Mouse (Mus musculus): ENCODE measurements around the gene Apopt1. TPM values are rescaled to one million over a fixed set of nuclear protein-coding genes. Genes with fewer than 3 reads are reported as not detected.

The Apopt1 gene
- 57.8 and 61.4 TPM in 2 replicates for polyA plus RNA-seq (2015; fragmentation: Nextera tagmentation; extraction: Ambion mirVana)

- Histone ChIP-seq H3K9ac (ENCODE audit: low read depth, low read length) (peak within 1 kb of the TSS; percentile 96), H3K36me3 (ENCODE audit: insufficient read depth, low read length) (peaks cover 21% of the 10 kb centered on the region), H3K27ac (peak within 1 kb of the TSS; percentile 85), H3K27me3 (ENCODE audit: insufficient read depth, low read length) (no peaks in the 10 kb centered on the region), H3K9me3 (replicated peaks; ENCODE audit: low read length) (no peaks in the 10 kb centered on the region), H3K4me3 (replicated peaks; ENCODE audit: low read depth, low read length) (peak within 1 kb of the TSS; percentile 97), H3K4me2 (ENCODE audit: low read length) (peak within 1 kb of the TSS; percentile 84), H3K4me1 (replicated peaks; ENCODE audit: insufficient read depth, low read length) (peaks cover 13% of the 10 kb centered on the region)
- ATAC-seq (replicated peaks; ENCODE audit: low FRiP score, low read depth) (peak; percentile 93), DNase-seq (ENCODE audit: low spot score) (peak; percentile 97)
- peak; percentile 33; the same call in 1 of the 2 replicates for TF ChIP-seq CTCF (IDR thresholded peaks at IDR 0.05; ENCODE audit: low read depth)
- under 1% methylated on average over 69 of the region's 86 CpGs for WGBS
These were observed at the start of gene Apopt1, which contains the start of gene Bag5 for GRCm38 (mm10) chr12:111713004-111713651. Gene Apopt1, plus strand, starts transcription at chr12:111713261. Gene Bag5, minus strand, starts transcription at chr12:111713257.

DNA sequence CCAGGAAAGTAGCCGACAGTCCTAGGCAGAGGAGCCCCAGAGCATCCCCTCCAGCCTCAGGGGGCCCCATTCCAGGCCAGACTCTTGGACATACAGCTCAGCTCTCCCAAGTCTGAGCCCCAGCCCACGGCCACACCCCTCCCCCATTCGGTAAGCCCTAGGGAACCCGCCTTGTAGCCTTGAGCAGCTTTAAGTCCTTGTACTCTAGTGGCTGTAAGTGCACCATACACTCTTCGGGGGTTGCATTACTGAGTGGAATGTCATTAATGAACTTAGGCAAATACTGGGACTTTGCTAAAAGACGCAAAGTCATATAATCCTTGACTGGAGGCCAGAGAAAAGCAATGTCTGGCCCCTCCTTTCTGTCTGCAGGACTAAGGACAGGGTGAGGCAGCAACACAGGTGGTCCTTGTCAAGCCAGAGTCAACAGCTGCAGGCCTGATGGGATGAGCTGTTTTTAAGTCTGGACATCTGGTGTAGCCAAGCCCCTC lies 48.9 kb upstream of the Apopt1 start:
- 0 out of 2 replicates have a peak, but pooled peaks cover 3% of the 10 kb centered on the region for H3K36me3 ChIP-seq (ENCODE audit: insufficient read depth, low read length)
- H3K4me3 ChIP-seq (replicated peaks; ENCODE audit: low read depth, low read length): no peak overlapping the region
- no peak; the same call in 1 of the 2 replicates for TF ChIP-seq CTCF (IDR thresholded peaks at IDR 0.05; ENCODE audit: low read depth)
- ATAC-seq (replicated peaks; ENCODE audit: low FRiP score, low read depth) (peak; percentile 53), DNase-seq (ENCODE audit: low spot score) (peak; percentile 90)
- no peaks in the 10 kb centered on the region for H3K27me3 ChIP-seq (ENCODE audit: insufficient read depth, low read length)
- H3K27ac ChIP-seq: peak overlapping the region; percentile 81
- no peak overlapping the region for H3K9ac ChIP-seq (ENCODE audit: low read depth, low read length)
- no peaks in the 10 kb centered on the region for H3K9me3 ChIP-seq (replicated peaks; ENCODE audit: low read length)
- peaks cover 14% of the 10 kb centered on the region for H3K4me1 ChIP-seq (replicated peaks; ENCODE audit: insufficient read depth, low read length)
- peak overlapping the region; percentile 17; the same call in 1 of the 2 replicates for H3K4me2 ChIP-seq (ENCODE audit: low read length)
- WGBS: 21% methylated on average over 6 of the region's 6 CpGs

- Histone ChIP-seq H3K9ac (ENCODE audit: low read depth, low read length) (no peak overlapping the region), H3K4me3 (replicated peaks; ENCODE audit: low read depth, low read length) (no peak overlapping the region), H3K9me3 (replicated peaks; ENCODE audit: low read length) (no peaks in the 10 kb centered on the region), H3K36me3 (ENCODE audit: insufficient read depth, low read length) (0 out of 2 replicates have a peak, but pooled peaks cover 1% of the 10 kb centered on the region), H3K4me2 (ENCODE audit: low read length) (no peak overlapping the region), H3K27me3 (ENCODE audit: insufficient read depth, low read length) (peaks cover 2% of the 10 kb centered on the region; the same call in 1 of the 2 replicates), H3K4me1 (replicated peaks; ENCODE audit: insufficient read depth, low read length) (peaks cover 17% of the 10 kb centered on the region), H3K27ac (0 out of 2 replicates have a peak overlapping the region, but pooled peaks have one; percentile 31)
- no peak for TF ChIP-seq CTCF (IDR thresholded peaks at IDR 0.05; ENCODE audit: low read depth)
- DNase-seq (ENCODE audit: low spot score) (no peak), ATAC-seq (replicated peaks; ENCODE audit: low FRiP score, low read depth) (no peak)
- WGBS: 74% methylated on average over 13 of the region's 13 CpGs
These were observed 47.8 kb upstream of the Apopt1 start for GRCm38 (mm10) chr12:111665041-111665880.

DNA sequence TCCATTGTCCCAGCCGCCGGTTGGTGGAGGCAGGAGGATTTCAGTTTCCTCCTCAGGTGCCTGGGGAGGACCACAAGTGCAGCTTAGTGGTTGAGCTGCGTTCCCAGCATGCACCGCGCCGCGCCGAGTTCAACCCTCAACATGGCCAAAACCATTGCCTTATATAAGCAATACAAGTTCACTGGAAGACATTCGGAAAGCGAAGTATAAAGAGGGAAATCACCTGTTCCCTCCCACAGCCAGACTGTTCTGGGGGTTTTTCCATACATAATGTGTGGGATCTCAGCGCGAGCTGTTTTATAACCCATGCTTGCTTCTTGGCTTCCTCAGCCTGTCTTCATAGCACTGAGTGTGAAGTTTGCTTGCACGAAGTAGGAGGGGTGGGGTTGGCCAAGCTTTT lies 46.7 kb upstream of the Apopt1 start:
- ATAC-seq (replicated peaks; ENCODE audit: low FRiP score, low read depth) (no peak), DNase-seq (ENCODE audit: low spot score) (no peak)
- no peak overlapping the region for H3K4me3 ChIP-seq (replicated peaks; ENCODE audit: low read depth, low read length)
- no peaks in the 10 kb centered on the region for H3K9me3 ChIP-seq (replicated peaks; ENCODE audit: low read length)
- 76% methylated on average over 13 of the region's 13 CpGs for WGBS
- H3K36me3 ChIP-seq (ENCODE audit: insufficient read depth, low read length): no peaks in the 10 kb centered on the region
- H3K4me1 ChIP-seq (replicated peaks; ENCODE audit: insufficient read depth, low read length): peaks cover 28% of the 10 kb centered on the region
- H3K27me3 ChIP-seq (ENCODE audit: insufficient read depth, low read length): peaks cover 2% of the 10 kb centered on the region; the same call in 1 of the 2 replicates
- H3K27ac ChIP-seq: no peak overlapping the region
- no peak for TF ChIP-seq CTCF (IDR thresholded peaks at IDR 0.05; ENCODE audit: low read depth)
- H3K4me2 ChIP-seq (ENCODE audit: low read length): no peak overlapping the region
- no peak overlapping the region for H3K9ac ChIP-seq (ENCODE audit: low read depth, low read length)

DNA sequence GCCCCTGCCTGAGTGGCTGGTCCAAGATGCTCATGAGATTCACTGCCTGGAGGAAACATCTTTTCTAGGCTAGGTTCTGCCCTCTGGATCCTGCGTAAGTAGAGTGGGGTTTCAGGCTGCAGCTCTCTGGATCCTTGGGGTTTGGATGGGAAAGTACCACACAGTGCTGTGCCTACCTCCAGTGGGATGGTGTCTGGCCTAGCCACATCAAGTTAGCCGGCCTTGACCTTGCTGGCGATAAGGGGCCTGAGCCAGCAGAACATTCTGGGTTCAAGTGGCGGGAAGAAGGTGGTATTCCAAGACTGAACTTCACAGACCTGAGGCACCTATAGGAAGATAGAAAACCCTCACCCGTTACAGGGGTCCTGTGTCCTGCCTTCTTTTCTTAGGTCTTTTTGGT lies 45.6 kb upstream of the Apopt1 start:
- no peak overlapping the region for H3K4me2 ChIP-seq (ENCODE audit: low read length)
- no peak for TF ChIP-seq CTCF (IDR thresholded peaks at IDR 0.05; ENCODE audit: low read depth)
- H3K27me3 ChIP-seq (ENCODE audit: insufficient read depth, low read length): peaks cover 5% of the 10 kb centered on the region; the same call in 1 of the 2 replicates
- H3K36me3 ChIP-seq (ENCODE audit: insufficient read depth, low read length): no peaks in the 10 kb centered on the region
- H3K9ac ChIP-seq (ENCODE audit: low read depth, low read length): no peak overlapping the region
- H3K9me3 ChIP-seq (replicated peaks; ENCODE audit: low read length): no peaks in the 10 kb centered on the region
- DNase-seq (ENCODE audit: low spot score) (no peak), ATAC-seq (replicated peaks; ENCODE audit: low FRiP score, low read depth) (no peak)
- 92% methylated on average over 5 of the region's 5 CpGs for WGBS
- no peak overlapping the region for H3K27ac ChIP-seq
- H3K4me3 ChIP-seq (replicated peaks; ENCODE audit: low read depth, low read length): no peak overlapping the region
- peaks cover 36% of the 10 kb centered on the region for H3K4me1 ChIP-seq (replicated peaks; ENCODE audit: insufficient read depth, low read length)

GRCm38 (mm10) chr12:111668457-111668912 lies 44.6 kb upstream of the Apopt1 start:
- peaks cover 40% of the 10 kb centered on the region for H3K4me1 ChIP-seq (replicated peaks; ENCODE audit: insufficient read depth, low read length)
- H3K4me3 ChIP-seq (replicated peaks; ENCODE audit: low read depth, low read length): 0 out of 2 replicates have a peak overlapping the region, but pooled peaks have one; percentile 3

More at GRCm38 (mm10) chr12:111668457-111668912, 44.6 kb upstream of the Apopt1 start:
- Histone ChIP-seq H3K9ac (ENCODE audit: low read depth, low read length) (0 out of 2 replicates have a peak overlapping the region, but pooled peaks have one; percentile 36), H3K27ac (peak overlapping the region; percentile 90), H3K9me3 (replicated peaks; ENCODE audit: low read length) (no peaks in the 10 kb centered on the region), H3K36me3 (ENCODE audit: insufficient read depth, low read length) (no peaks in the 10 kb centered on the region), H3K27me3 (ENCODE audit: insufficient read depth, low read length) (peaks cover 11% of the 10 kb centered on the region; the same call in 1 of the 2 replicates), H3K4me2 (ENCODE audit: low read length) (peak overlapping the region; percentile 38)
- WGBS: 0% methylated on average over 8 of the region's 8 CpGs
- peak; percentile 99 for DNase-seq (ENCODE audit: low spot score)
- ATAC-seq (replicated peaks; ENCODE audit: low FRiP score, low read depth): peak; percentile 50
- peak; percentile 98 for TF ChIP-seq CTCF (IDR thresholded peaks at IDR 0.05; ENCODE audit: low read depth)

Measured in kidney, postnatal 0 days (tissue).